Mouse (Mus musculus): ENCODE measurements at regions not wholly inside any gene's neighbourhood (a gene's known extent, or its start where the extent isn't known, plus 50 kb on each side); places are given as distances from the start of the nearest gene placed in this dataset.

- DNase-seq, result peak; percentile 25
Observed at GRCm38 (mm10) chr5:106318246-106318645, 139.7 kb downstream of the Barhl2 start.

GRCm38 (mm10) chr5:106313874-106314273, 144.1 kb downstream of the Barhl2 start:
- DNase-seq, result no peak

- DNase-seq, result no peak
Observed at GRCm38 (mm10) chr5:106301372-106301771, 156.6 kb downstream of the Barhl2 start.

- no peak for DNase-seq
Observed at GRCm38 (mm10) chr5:106296721-106297120, 161.2 kb downstream of the Barhl2 start.

GRCm38 (mm10) chr5:106295993-106296392, 162.0 kb downstream of the Barhl2 start:
- DNase-seq, result no peak

- no peak for DNase-seq
Observed at GRCm38 (mm10) chr5:106295538-106295937, 162.4 kb downstream of the Barhl2 start.

GRCm38 (mm10) chr5:106292387-106293229, 165.4 kb downstream of the Barhl2 start:
- DNase-seq, result no peak

GRCm38 (mm10) chr5:106285152-106285551, 172.8 kb downstream of the Barhl2 start:
- DNase-seq, result no peak

GRCm38 (mm10) chr5:106284731-106285130, 173.2 kb downstream of the Barhl2 start:
- DNase-seq, result no peak

GRCm38 (mm10) chr5:106282646-106283045, 175.3 kb downstream of the Barhl2 start:
- no peak for DNase-seq

- no peak for DNase-seq
Observed at GRCm38 (mm10) chr5:106277786-106278185, 180.2 kb downstream of the Barhl2 start.

GRCm38 (mm10) chr5:106277231-106277630, 180.7 kb downstream of the Barhl2 start:
- DNase-seq, result no peak

GRCm38 (mm10) chr5:106276186-106276585, 181.8 kb downstream of the Barhl2 start:
- DNase-seq, result no peak

- DNase-seq, result no peak
Observed at GRCm38 (mm10) chr5:106274617-106275016, 183.3 kb downstream of the Barhl2 start.

- no peak for DNase-seq
Observed at GRCm38 (mm10) chr5:106264536-106264935, 193.4 kb downstream of the Barhl2 start.

GRCm38 (mm10) chr5:106257179-106257578, 200.8 kb downstream of the Barhl2 start:
- no peak for DNase-seq

- DNase-seq, result no peak
Observed at GRCm38 (mm10) chr5:106229154-106229553, 228.8 kb downstream of the Barhl2 start.

- DNase-seq, result no peak
Observed at GRCm38 (mm10) chr5:106224141-106224540, 233.8 kb downstream of the Barhl2 start.

GRCm38 (mm10) chr5:106209543-106209942, 248.4 kb downstream of the Barhl2 start:
- DNase-seq, result no peak

- no peak for DNase-seq
Observed at GRCm38 (mm10) chr5:106207706-106208105, 250.3 kb downstream of the Barhl2 start.

GRCm38 (mm10) chr5:106205724-106206123, 252.2 kb downstream of the Barhl2 start:
- no peak for DNase-seq

GRCm38 (mm10) chr5:106200631-106201030, 257.3 kb downstream of the Barhl2 start:
- no peak for DNase-seq

- DNase-seq, result no peak
Observed at GRCm38 (mm10) chr5:106199061-106199460, 258.9 kb downstream of the Barhl2 start.

GRCm38 (mm10) chr5:106191141-106191540, 266.8 kb downstream of the Barhl2 start:
- no peak for DNase-seq

- no peak for DNase-seq
Observed at GRCm38 (mm10) chr5:106181726-106182125, 276.2 kb downstream of the Barhl2 start.
